Mouse (Mus musculus) heart, embryonic 14.5 days (tissue): ENCODE data around the gene Prps2. TPM values are rescaled to one million over a fixed set of nuclear protein-coding genes. Genes with fewer than 3 reads are reported as not detected.
A peak's percentile ranks its signal among the peaks of the same experiment; 100 is the strongest.

Experiments
- ATAC-seq: fragments of 200-750 bp; cut with Nextera tagmentation; 2 replicates; pipeline ENCODE4 v1.8.0; 2017; ENCODE audit warnings: low read depth, moderate TSS enrichment; ENCODE audit not compliant: insufficient number of reproducible peaks, insufficient read depth, low FRiP score
- H3K27ac ChIP-seq, 2 experiments: fragments of 200-500 bp in 1 of 2; fragments of 300-500 bp in 1 of 2; sonication (generic) in 1 of 2; replicated peaks in 1 of 2; 2 replicates each; pipeline ENCODE4 v1.5.1; 2012 to 2014; ENCODE audit warnings: low read depth in 2 of 2, low read length in 2 of 2, control low read depth in 1 of 2, mild to moderate bottlenecking in 1 of 2, mixed read lengths in 1 of 2; ENCODE audit not compliant: control insufficient read depth in 1 of 2, insufficient read depth in 1 of 2
- H3K27me3 ChIP-seq: fragments of 300-500 bp; sonication (generic); 2 replicates; pipeline ENCODE4 v1.6.1; 2014; ENCODE audit warnings: mild to moderate bottlenecking, low read length, control low read depth; ENCODE audit not compliant: control insufficient read depth, insufficient read depth
- H3K36me3 ChIP-seq: fragments of 300-500 bp; sonication (generic); 2 replicates; pipeline ENCODE4 v1.6.1; 2014; ENCODE audit warnings: mild to moderate bottlenecking, control low read depth, low read length, mixed read lengths; ENCODE audit not compliant: control insufficient read depth, insufficient read depth
- H3K4me1 ChIP-seq, 2 experiments: fragments of 200-500 bp in 1 of 2; fragments of 300-500 bp in 1 of 2; sonication (generic) in 1 of 2; 2 replicates each; pipeline ENCODE4 v1.6.1; 2012 to 2014; ENCODE audit warnings: low read length in 2 of 2, control low read depth in 1 of 2, mixed read lengths in 1 of 2; ENCODE audit not compliant: control insufficient read depth in 2 of 2, insufficient read depth in 2 of 2
- H3K4me2 ChIP-seq: fragments of 300-500 bp; sonication (generic); 2 replicates; pipeline ENCODE4 v1.6.1; 2014; ENCODE audit warnings: mild to moderate bottlenecking, low read length
- H3K4me3 ChIP-seq, 2 experiments: fragments of 200-500 bp in 1 of 2; fragments of 300-500 bp in 1 of 2; sonication (generic) in 1 of 2; 2 replicates each; pipeline ENCODE4 v1.5.1; 2012 to 2014; ENCODE audit warnings: low read length in 2 of 2, mild to moderate bottlenecking in 2 of 2, control low read depth in 1 of 2, low read depth in 1 of 2, moderate library complexity in 1 of 2; ENCODE audit not compliant: control insufficient read depth in 1 of 2, insufficient read depth in 1 of 2
- H3K9ac ChIP-seq: fragments of 300-500 bp; sonication (generic); 2 replicates; pipeline ENCODE4 v1.6.1; 2014; ENCODE audit warnings: mild to moderate bottlenecking, low read length
- H3K9me3 ChIP-seq: fragments of 300-500 bp; sonication (generic); 2 replicates; pipeline ENCODE4 v1.6.1; 2016; ENCODE audit warnings: low read length, control low read depth; ENCODE audit not compliant: control insufficient read depth
- WGBS: fragments of 180-500 bp; shearing (Covaris S2); extraction: QIAGEN DNeasy Blood & Tissue Kit; methylation state at CpG from one replicate; pipeline ENCODE4 v1.1.7; 2014; 5-methylcytosine and 5-hydroxymethylcytosine counted together
- polyA plus RNA-seq: library from polyadenylated mRNA; unstranded; fragments of >200 nt; fragmentation: Nextera tagmentation; extraction: Ambion mirVana; gene quantifications from 2 replicates; pipeline ENCODE4 v1.2.1, GENCODE M21; 2014

The Prps2 gene
- polyA plus RNA-seq: 48.8 and 50.6 TPM in 2 replicates

DNA sequence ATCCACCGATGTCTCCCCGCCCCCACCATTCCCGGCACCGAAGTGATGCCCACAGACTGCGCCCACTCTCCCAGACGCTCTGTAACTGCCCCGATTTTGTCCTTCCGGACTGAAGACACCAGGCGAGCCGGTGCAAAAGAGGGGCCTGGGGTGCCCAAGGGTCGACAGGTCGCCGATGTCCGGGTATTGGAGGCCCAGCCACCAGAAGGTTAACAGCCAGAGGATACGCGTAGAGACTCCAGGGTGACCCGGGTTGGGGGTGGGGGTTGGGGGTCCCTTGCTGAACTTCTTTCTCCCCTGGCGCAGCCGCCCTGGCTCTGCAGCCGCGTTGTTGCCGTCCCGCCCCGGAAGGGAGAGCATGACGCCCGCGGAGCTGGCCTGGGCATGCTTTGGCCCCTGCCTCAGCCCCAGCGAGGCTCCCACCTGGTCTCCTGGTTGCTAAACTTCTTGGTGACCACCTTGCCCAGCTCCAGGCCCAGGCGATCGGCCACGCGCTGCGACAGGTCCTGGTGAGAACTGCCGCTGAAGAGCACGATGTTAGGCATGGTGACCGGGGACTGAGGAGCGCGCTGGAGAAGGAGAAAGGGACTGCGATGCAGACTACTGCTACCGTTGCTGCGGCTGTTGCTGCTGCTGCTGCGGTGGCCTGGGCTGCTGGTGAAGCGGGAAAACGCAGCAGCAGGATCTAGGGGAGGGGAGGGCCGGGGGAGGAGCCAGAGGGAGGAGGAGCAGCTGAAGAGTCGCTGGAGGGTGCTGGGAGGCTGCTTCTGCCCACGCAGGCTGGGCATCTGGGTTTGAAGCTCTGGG, at the start of gene Prps2:
TSS of gene Prps2 (minus strand) at position 703 of the 807 bp plus-strand sequence.
- Histone ChIP-seq H3K9me3 (no peaks in the 10 kb centered on the region), H3K9ac (peak within 1 kb of the TSS; percentile 84), H3K4me1 (peaks cover 0 to 3% of the 10 kb centered on the region in 2 experiments; a peak in 2 of 4 replicates), H3K27ac (peak within 1 kb of the TSS; percentile 82 to 87), H3K4me2 (peak within 1 kb of the TSS; percentile 72), H3K27me3 (no peaks in the 10 kb centered on the region), H3K36me3 (no peaks in the 10 kb centered on the region), H3K4me3 (peak within 1 kb of the TSS; percentile 62 to 69)
- peak; percentile 73; the same call in 1 of the 2 replicates for ATAC-seq
- 24% methylated on average over 43 of the region's 47 CpGs for WGBS

DNA sequence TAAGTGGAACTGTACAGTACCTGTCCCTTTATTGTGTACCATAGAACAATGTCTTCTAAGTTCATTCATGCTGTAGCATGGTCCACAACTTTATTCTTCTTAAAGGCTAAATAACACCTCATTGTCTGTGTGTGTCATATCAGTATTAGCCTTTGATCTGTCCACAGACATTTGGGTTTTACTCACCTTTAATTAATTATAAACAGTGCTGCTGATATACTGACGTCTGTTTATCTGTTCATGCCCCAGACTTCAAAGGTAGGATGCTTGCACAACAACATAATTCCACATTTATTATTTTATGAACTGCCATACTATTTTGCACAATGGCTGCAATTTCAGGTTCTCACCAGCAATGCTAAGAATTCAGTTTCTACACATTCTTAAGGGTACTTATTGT, 35.1 kb upstream of the Prps2 start:
- H3K27ac ChIP-seq: no peak overlapping the region
- no peaks in the 10 kb centered on the region for H3K36me3 ChIP-seq
- no peaks in the 10 kb centered on the region for H3K4me1 ChIP-seq
- H3K9ac ChIP-seq: no peak overlapping the region
- ATAC-seq: no peak
- H3K4me3 ChIP-seq: no peak overlapping the region
- H3K4me2 ChIP-seq: no peak overlapping the region
- no peaks in the 10 kb centered on the region for H3K27me3 ChIP-seq
- 56% methylated on average over 1 of the region's 1 CpGs for WGBS
- H3K9me3 ChIP-seq: no peaks in the 10 kb centered on the region

DNA sequence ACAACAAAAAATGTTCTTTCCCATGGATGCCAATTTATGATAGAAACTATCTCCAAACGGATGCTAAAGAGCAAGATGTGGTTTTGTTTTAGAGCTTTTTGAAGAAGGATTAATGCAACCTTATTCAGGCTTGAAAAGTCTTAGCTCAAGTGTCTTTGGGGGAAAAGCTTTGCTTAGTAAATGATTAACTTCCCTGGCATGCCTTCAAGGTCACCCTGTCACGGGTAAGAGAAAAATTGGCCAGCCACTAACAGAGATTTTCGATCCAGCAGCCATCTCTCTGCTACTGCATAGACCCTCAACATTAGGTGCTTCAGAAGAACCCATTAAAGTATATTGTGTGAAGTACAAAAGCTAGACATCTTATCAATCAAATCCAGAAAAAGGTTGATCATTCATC, 12.4 kb upstream of the Prps2 start:
- H3K9ac ChIP-seq: no peak overlapping the region
- H3K27ac ChIP-seq: no peak overlapping the region
- H3K36me3 ChIP-seq: no peaks in the 10 kb centered on the region
- no peaks in the 10 kb centered on the region for H3K4me1 ChIP-seq
- WGBS: 62% methylated on average over 3 of the region's 3 CpGs
- H3K4me3 ChIP-seq: no peak overlapping the region
- no peaks in the 10 kb centered on the region for H3K27me3 ChIP-seq
- H3K9me3 ChIP-seq: no peaks in the 10 kb centered on the region
- H3K4me2 ChIP-seq: no peak overlapping the region
- ATAC-seq: no peak

DNA sequence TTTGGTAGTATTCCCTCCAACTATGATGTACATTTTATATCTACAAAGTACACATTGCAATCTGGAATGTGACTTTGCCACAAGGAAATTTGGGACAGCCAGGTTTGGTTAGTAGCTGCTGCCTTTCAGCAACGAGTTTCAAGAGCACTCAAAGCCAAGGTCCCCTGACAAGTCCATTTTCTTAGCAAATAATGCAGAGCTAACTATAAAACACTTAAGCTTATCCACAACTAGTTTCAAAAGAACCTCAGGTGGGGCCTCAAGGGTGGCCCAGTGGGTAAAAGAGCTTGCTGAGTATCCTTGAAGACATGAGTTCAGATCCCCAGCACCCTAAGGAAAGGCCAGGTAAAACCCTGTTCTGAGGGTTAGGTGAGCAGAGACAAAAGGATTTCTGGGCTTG, 4.1 kb upstream of the Prps2 start:
- WGBS: 36% methylated on average over 1 of the region's 1 CpGs
- no peak for ATAC-seq

DNA sequence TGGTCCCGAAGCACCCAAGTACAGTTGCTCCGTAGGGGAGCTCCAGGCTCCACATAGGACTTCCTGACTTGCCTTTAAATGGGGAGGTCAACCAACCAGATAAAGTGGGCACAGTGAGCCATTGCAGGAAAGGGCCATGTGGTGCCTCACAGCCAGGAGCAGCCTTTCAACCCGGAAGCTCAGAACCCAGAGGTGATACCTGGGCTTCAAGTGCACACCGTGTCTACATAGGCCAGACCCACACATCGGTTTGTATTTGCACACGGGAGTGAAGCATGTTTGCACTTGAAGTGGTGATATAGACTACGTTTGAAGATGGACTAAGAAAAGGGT, 271 bp upstream of the Prps2 start:
- WGBS: 42% methylated on average over 7 of the region's 7 CpGs

More for the DNA sequence above, 4.1 kb upstream of the Prps2 start:
- Histone ChIP-seq H3K9ac (no peak overlapping the region), H3K4me2 (no peak overlapping the region), H3K36me3 (no peaks in the 10 kb centered on the region), H3K27me3 (no peaks in the 10 kb centered on the region), H3K4me1 (peaks cover 0 to 3% of the 10 kb centered on the region in 2 experiments; a peak in 1 of 4 replicates), H3K27ac (no peak overlapping the region), H3K9me3 (no peaks in the 10 kb centered on the region), H3K4me3 (no peak overlapping the region)

DNA sequence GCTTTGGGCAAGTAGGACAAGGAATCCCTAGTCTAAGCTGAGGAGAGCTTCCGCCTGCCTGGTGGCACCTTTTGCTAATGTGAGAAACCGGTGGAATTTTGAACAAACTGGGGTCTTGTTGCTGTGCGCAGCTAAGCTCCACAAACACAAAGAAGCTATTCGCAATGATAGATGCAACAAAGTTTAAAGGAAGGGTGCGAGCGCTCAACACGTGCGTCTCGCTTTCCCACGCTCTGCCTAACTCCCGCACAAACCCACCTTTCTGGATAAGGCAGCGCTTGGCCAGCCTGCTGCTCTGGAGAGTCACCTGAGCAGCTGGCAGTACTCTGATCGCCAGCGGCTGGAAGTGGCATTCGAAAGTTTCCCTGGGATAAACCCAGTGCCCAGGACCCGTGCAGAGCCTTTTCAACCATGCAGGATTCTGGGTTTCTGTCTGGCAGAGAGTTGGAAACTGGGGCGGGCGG, 934 bp downstream of the Prps2 start:
- Histone ChIP-seq H3K9ac (peak overlapping the region; percentile 84), H3K4me1 (peaks cover 0 to 3% of the 10 kb centered on the region in 2 experiments; a peak in 2 of 4 replicates), H3K36me3 (no peaks in the 10 kb centered on the region), H3K27me3 (no peaks in the 10 kb centered on the region), H3K27ac (peak overlapping the region; percentile 19 to 87; a peak in 3 of 4 replicates), H3K9me3 (no peaks in the 10 kb centered on the region), H3K4me2 (peak overlapping the region; percentile 72), H3K4me3 (peak overlapping the region; percentile 62 to 69)
- no peak for ATAC-seq
- 19% methylated on average over 18 of the region's 18 CpGs for WGBS

More for the DNA sequence above, 271 bp upstream of the Prps2 start:
- Histone ChIP-seq H3K36me3 (no peaks in the 10 kb centered on the region), H3K4me3 (peak overlapping the region; percentile 62 to 69), H3K9ac (peak overlapping the region; percentile 84; the same call in 1 of the 2 replicates), H3K4me1 (peaks cover 0 to 3% of the 10 kb centered on the region in 2 experiments; a peak in 2 of 4 replicates), H3K27me3 (no peaks in the 10 kb centered on the region), H3K9me3 (no peaks in the 10 kb centered on the region), H3K4me2 (peak overlapping the region; percentile 72), H3K27ac (peak overlapping the region; percentile 39 to 87; a peak in 2 of 4 replicates)
- ATAC-seq: no peak

DNA sequence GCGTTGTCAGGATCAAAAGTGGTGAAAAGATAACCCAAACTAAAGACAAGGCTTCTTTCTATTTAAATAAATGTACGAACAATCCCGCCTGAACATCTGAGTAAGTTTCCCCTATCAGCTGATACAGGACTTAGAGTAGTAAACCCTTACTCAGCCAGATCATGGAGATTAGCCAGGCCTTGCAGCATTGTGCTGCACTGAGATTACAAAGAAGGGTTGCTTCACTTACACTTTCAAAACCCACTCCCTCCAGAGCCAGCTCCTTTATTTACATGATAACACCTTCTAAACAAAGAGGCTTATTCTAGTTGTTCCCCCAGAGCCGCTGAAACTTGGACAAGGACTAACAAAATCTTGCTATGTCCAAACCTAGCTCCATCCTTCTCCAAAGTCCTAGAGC, 2.5 kb downstream of the Prps2 start:
- peak overlapping the region; percentile 72 for H3K4me2 ChIP-seq
- no peak overlapping the region for H3K4me3 ChIP-seq
- no peaks in the 10 kb centered on the region for H3K36me3 ChIP-seq
- 58% methylated on average over 4 of the region's 4 CpGs for WGBS
- peaks cover 0 to 3% of the 10 kb centered on the region in 2 experiments; a peak in 2 of 4 replicates for H3K4me1 ChIP-seq
- no peaks in the 10 kb centered on the region for H3K27me3 ChIP-seq
- H3K9ac ChIP-seq: no peak overlapping the region
- H3K27ac ChIP-seq: no peak overlapping the region
- no peaks in the 10 kb centered on the region for H3K9me3 ChIP-seq
- no peak for ATAC-seq
